Mouse (Mus musculus) lung, adult 2 months (tissue): ENCODE measurements at regions not wholly inside any gene's neighbourhood (a gene's known extent, or its start where the extent isn't known, plus 50 kb on each side); places are given as distances from the start of the nearest gene placed in this dataset.
A peak's percentile ranks its signal among the peaks of the same experiment; 100 is the strongest.

ENCODE experiments used
- DNase-seq: peaks from one replicate; pipeline ENCODE4 v3.0.0; 2022
- H3K4me1 ChIP-seq: fragments of 200-500 bp; 2 replicates; pipeline ENCODE4 v1.6.1; 2011; ENCODE audit warnings: low read length; ENCODE audit not compliant: control insufficient read depth, insufficient read depth
- H3K4me3 ChIP-seq: fragments of 200-500 bp; replicated peaks from 2 replicates; pipeline ENCODE3; 2011; ENCODE audit warnings: low read depth, mild to moderate bottlenecking, control low read depth, low read length; ENCODE audit errors: extremely low read depth
- CTCF ChIP-seq: fragments of 200-500 bp; IDR thresholded peaks from 2 replicates; pipeline ENCODE4 v1.5.1; 2011; ENCODE audit warnings: mild to moderate bottlenecking, low read length, control low read depth; ENCODE audit not compliant: insufficient read depth
- POLR2A ChIP-seq: fragments of 200-500 bp; IDR thresholded peaks from 2 replicates; pipeline ENCODE4 v1.6.1; 2011; ENCODE audit warnings: low read depth, mild to moderate bottlenecking, control low read depth, low read length, borderline replicate concordance; ENCODE audit errors: extremely low read depth
- WGBS: fragments of 180-500 bp; shearing (Covaris S2); methylation state at CpG from one replicate; pipeline ENCODE4 v1.1.7; 2018; 5-methylcytosine and 5-hydroxymethylcytosine counted together

DNA sequence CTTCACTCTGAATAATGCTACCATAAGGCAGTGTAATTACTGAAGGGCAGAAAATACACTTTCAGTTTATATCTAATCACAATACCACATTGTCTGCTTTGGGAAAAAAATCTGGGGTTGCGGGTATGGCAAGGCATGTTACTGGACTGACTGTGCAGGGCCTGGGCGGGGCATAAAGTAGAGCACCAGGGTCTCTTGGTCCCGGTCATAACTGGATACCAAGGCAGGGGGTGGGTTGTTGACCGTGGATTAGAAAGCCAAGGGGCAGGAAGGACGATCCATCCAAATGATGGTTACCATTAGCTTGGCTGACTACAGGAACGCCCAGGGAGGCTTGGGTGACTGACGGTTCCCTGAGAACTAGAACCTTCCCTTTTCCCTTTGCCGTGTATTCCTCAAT is 119.2 kb upstream of the Sox14 start:
- no peak for TF ChIP-seq POLR2A
- TF ChIP-seq CTCF: no peak
- Histone ChIP-seq H3K4me1 (no peaks in the 10 kb centered on the region), H3K4me3 (no peak overlapping the region)
- WGBS: 49% methylated on average over 8 of the region's 8 CpGs
- no peak for DNase-seq

DNA sequence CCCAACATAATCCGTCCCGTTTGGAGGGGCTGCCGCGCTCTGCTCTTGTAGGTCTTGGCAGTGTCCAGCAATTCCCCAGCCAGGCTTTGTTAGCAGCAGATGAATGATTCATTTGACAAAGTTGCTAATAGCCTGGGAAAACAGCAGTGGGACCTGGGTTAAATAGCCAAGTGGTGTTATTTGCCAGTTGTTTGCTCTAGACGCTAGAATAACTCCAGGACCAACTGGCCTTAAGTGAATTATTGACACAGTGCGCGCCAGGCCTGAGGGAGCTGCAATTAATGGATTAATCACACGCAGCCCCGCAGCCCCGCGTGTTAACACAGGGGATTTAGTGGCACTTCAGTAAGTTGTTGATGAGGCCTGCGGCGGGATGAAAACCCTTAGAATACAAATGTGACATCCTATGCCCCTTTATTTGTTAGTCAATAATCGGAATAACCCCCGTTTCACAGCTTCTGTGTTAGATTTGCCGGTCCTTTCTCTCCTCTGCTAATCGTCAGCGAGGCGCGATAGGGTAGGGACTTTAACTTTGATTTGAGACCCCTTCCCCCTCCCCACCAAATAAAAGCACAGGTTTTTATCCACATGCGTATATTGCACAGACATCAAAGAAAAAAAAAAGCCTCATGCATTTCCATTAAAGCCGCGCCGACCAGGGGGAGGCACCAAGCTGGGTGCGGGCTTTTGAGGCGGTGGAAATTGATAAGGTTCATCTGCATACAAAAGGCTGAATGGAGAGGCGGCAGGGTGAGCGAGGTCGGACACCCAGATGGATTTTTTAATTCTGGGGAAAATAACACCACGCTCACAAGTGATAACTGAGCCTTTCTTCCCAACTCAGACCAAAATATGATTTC is 118.5 kb upstream of the Sox14 start:
- no peak for DNase-seq
- WGBS: 4% methylated on average over 30 of the region's 30 CpGs
- Histone ChIP-seq H3K4me3 (no peak overlapping the region), H3K4me1 (no peaks in the 10 kb centered on the region)
- no peak for TF ChIP-seq POLR2A
- TF ChIP-seq CTCF: no peak

GRCm38 (mm10) chr9:99987376-99987775 is 111.4 kb upstream of the Sox14 start:
- 14% methylated on average over 1 of the region's 1 CpGs for WGBS
- TF ChIP-seq POLR2A (no peak), CTCF (no peak)
- Histone ChIP-seq H3K4me1 (no peaks in the 10 kb centered on the region), H3K4me3 (no peak overlapping the region)
- no peak for DNase-seq

GRCm38 (mm10) chr9:99980734-99981133 is 104.8 kb upstream of the Sox14 start:
- DNase-seq: peak; percentile 9
- TF ChIP-seq CTCF: no peak
- no peak for TF ChIP-seq POLR2A
- H3K4me3 ChIP-seq: no peak overlapping the region
- WGBS: 63% methylated on average over 1 of the region's 1 CpGs
- no peaks in the 10 kb centered on the region for H3K4me1 ChIP-seq

DNA sequence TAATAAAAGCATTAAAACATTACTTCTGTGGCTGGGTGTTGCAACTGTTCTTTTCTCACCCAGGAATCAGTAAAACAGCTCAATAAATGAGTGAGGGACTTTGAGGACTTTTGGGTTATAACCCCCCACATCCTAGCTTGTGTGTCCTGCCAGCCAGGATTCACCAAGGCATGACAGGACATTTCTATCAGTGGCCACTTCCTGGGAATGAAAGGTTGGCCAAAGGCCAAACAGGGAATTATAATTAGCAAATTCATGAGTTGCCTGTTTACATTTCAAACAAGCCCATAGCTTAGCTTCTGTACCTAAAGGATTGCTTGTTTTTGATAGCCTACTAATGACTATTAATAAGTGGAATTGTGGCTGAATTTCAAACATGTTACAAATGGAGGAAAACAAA is 85.6 kb upstream of the Sox14 start:
- H3K4me1 ChIP-seq: no peaks in the 10 kb centered on the region
- no peak overlapping the region for H3K4me3 ChIP-seq
- DNase-seq: no peak
- TF ChIP-seq CTCF: no peak
- no peak for TF ChIP-seq POLR2A

- TF ChIP-seq POLR2A: no peak
- no peak for TF ChIP-seq CTCF
- no peak overlapping the region for H3K4me3 ChIP-seq
- 77% methylated on average over 10 of the region's 10 CpGs for WGBS
- DNase-seq: no peak
- H3K4me1 ChIP-seq: no peaks in the 10 kb centered on the region
Measured at GRCm38 (mm10) chr9:99954720-99955119, 78.8 kb upstream of the Sox14 start.

- H3K4me1 ChIP-seq: no peaks in the 10 kb centered on the region
- DNase-seq: no peak
- no peak for TF ChIP-seq POLR2A
- TF ChIP-seq CTCF: no peak
- 82% methylated on average over 6 of the region's 6 CpGs for WGBS
- no peak overlapping the region for H3K4me3 ChIP-seq
Measured at GRCm38 (mm10) chr9:99954038-99954618, 78.2 kb upstream of the Sox14 start.
